Mouse (Mus musculus) ES-E14 (cell line): Measurements from ENCODE around the gene Kxd1.

Source experiments
- HCFC1 ChIP-seq: IDR thresholded peaks from 2 replicates; pipeline ENCODE4 v1.6.1; 2012; ENCODE audit warnings: low read length, inconsistent platforms, borderline replicate concordance; ENCODE audit not compliant: insufficient read depth
- MAFK ChIP-seq: IDR thresholded peaks from 2 replicates; pipeline ENCODE4 v1.6.1; 2014; ENCODE audit warnings: mild to moderate bottlenecking, low read depth, low read length, inconsistent platforms; ENCODE audit not compliant: insufficient read depth
- ZC3H11A ChIP-seq: IDR thresholded peaks from 2 replicates; pipeline ENCODE4 v1.6.1; 2012; ENCODE audit warnings: low read depth, mild to moderate bottlenecking, inconsistent platforms, low read length, borderline replicate concordance

DNA sequence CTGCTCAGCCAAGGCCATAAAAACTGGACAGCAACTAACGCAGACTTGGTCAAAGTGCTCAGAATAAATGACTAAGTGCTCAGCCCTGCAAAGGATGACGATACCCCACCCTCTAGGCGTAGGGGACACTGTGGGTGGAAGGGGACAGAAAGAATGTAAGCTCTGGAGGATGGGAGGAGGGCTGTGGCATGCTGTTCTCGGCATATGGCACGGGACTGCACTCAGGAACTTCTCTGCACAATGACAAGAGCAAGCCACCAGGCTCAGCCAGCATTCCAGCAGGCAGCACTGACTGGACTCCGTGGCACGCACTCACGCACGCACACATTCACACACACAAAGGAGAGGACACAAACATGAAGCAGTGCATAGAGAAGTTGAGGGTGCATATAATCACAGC is 67.2 kb downstream of the Kxd1 start:
- TF ChIP-seq ZC3H11A (no peak), MAFK (no peak), HCFC1 (no peak)
